Mouse (Mus musculus) midbrain, embryonic 13.5 days (tissue): ENCODE data around the gene Gm49416. TPM values are rescaled to one million over a fixed set of nuclear protein-coding genes. Genes with fewer than 3 reads are reported as not detected.
"Not testable (repeated sequence)": the region's sequence is repeated elsewhere in the genome, so short reads cannot be mapped to it uniquely, and the experiment has no call there.

ENCODE experiments used
- ATAC-seq: fragments of 200-750 bp; cut with Nextera tagmentation; 2 replicates; pipeline ENCODE4 v1.8.0; 2017; ENCODE audit warnings: mild to moderate bottlenecking, moderate TSS enrichment, moderate library complexity
- H3K27ac ChIP-seq: fragments of 300-500 bp; sonication (generic); 2 replicates; pipeline ENCODE4 v1.5.1; 2015; ENCODE audit warnings: inconsistent platforms, mild to moderate bottlenecking, moderate library complexity
- H3K27me3 ChIP-seq: fragments of 300-500 bp; sonication (generic); 2 replicates; pipeline ENCODE4 v1.6.1; 2015; ENCODE audit warnings: mild to moderate bottlenecking, inconsistent platforms
- H3K36me3 ChIP-seq: fragments of 300-500 bp; sonication (generic); 2 replicates; pipeline ENCODE4 v1.6.1; 2015; ENCODE audit warnings: mild to moderate bottlenecking, inconsistent platforms
- H3K4me1 ChIP-seq: fragments of 300-500 bp; sonication (generic); replicated peaks from 2 replicates; pipeline ENCODE4 v1.6.1; 2015; ENCODE audit warnings: inconsistent platforms
- H3K4me2 ChIP-seq: fragments of 300-500 bp; sonication (generic); replicated peaks from 2 replicates; pipeline ENCODE4 v1.6.1; 2015; ENCODE audit warnings: moderate library complexity, mild to moderate bottlenecking, inconsistent platforms
- H3K4me3 ChIP-seq: fragments of 300-500 bp; sonication (generic); replicated peaks from 2 replicates; pipeline ENCODE4 v1.5.1; 2015; ENCODE audit warnings: mild to moderate bottlenecking, inconsistent platforms
- H3K9ac ChIP-seq: fragments of 300-500 bp; sonication (generic); replicated peaks from 2 replicates; pipeline ENCODE4 v1.6.1; 2015; ENCODE audit warnings: mild to moderate bottlenecking, inconsistent platforms
- H3K9me3 ChIP-seq: fragments of 300-500 bp; sonication (generic); 2 replicates; pipeline ENCODE4 v1.6.1; 2016; ENCODE audit warnings: mild to moderate bottlenecking, inconsistent platforms
- WGBS: fragments of 180-500 bp; shearing (Covaris S2); methylation state at CpG from one replicate; pipeline ENCODE4 v1.1.7; 2015; 5-methylcytosine and 5-hydroxymethylcytosine counted together
- polyA plus RNA-seq: library from polyadenylated mRNA; unstranded; fragments of >200 nt; fragmentation: Nextera tagmentation; extraction: Ambion mirVana; gene quantifications from 2 replicates; pipeline ENCODE4 v1.2.1, GENCODE M21; 2015

The Gm49416 gene
- polyA plus RNA-seq, 1 experiment from 2014 or later, result not detected

- H3K27ac ChIP-seq, result no peak overlapping the region
- WGBS, result 84% methylated on average over 3 of the region's 3 CpGs
- no peaks in the 10 kb centered on the region for H3K27me3 ChIP-seq
- no peak for ATAC-seq
- H3K9me3 ChIP-seq, result no peaks in the 10 kb centered on the region
- no peaks in the 10 kb centered on the region for H3K4me1 ChIP-seq
- H3K9ac ChIP-seq, result no peak overlapping the region
- H3K4me2 ChIP-seq, result no peak overlapping the region
- H3K4me3 ChIP-seq, result no peak overlapping the region
- peaks cover 14% of the 10 kb centered on the region for H3K36me3 ChIP-seq
Observed at GRCm38 (mm10) chr19:8853117-8853516, 35.6 kb upstream of the Gm49416 start.

GRCm38 (mm10) chr19:8857689-8858088, 31.0 kb upstream of the Gm49416 start:
- Histone ChIP-seq H3K36me3 (no peaks in the 10 kb centered on the region), H3K27ac (no peak overlapping the region), H3K4me2 (no peak overlapping the region), H3K9me3 (no peaks in the 10 kb centered on the region), H3K4me3 (no peak overlapping the region), H3K27me3 (no peaks in the 10 kb centered on the region), H3K9ac (no peak overlapping the region), H3K4me1 (no peaks in the 10 kb centered on the region)
- WGBS, result 48% methylated on average over 4 of the region's 4 CpGs
- ATAC-seq, result no peak

- H3K9me3 ChIP-seq, result no peaks in the 10 kb centered on the region
- no peak overlapping the region for H3K27ac ChIP-seq
- H3K9ac ChIP-seq, result no peak overlapping the region
- ATAC-seq, result 0 out of 2 replicates have a peak, but pooled peaks have one; percentile 24
- no peak overlapping the region for H3K4me2 ChIP-seq
- H3K27me3 ChIP-seq, result no peaks in the 10 kb centered on the region
- no peaks in the 10 kb centered on the region for H3K4me1 ChIP-seq
- H3K36me3 ChIP-seq, result no peaks in the 10 kb centered on the region
- no peak overlapping the region for H3K4me3 ChIP-seq
- 21% methylated on average over 1 of the region's 1 CpGs for WGBS
Observed at GRCm38 (mm10) chr19:8859018-8859417, 29.7 kb upstream of the Gm49416 start.

DNA sequence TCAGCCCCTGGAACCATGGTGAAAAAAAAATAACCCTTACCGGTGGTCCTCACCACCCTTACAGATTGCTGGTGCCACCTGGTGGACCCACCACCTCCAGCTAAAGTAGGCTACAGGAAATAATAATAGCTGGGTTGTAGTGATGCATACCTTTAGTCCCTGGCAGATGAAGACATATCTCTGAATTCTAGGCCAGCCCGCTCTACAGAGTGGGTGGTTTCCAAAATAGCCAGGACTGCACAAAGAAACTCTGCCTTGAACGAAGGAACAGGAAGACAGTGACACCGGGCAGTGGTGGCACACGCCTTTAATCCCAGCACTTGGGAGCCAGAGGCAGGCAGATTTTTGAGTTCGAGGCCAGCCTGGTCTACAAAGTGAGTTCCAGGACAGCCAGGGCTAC, 24.5 kb upstream of the Gm49416 start:
- 84% methylated on average over 6 of the region's 6 CpGs for WGBS
- H3K36me3 ChIP-seq, result no peaks in the 10 kb centered on the region
- no peak overlapping the region for H3K4me3 ChIP-seq
- no peaks in the 10 kb centered on the region for H3K4me1 ChIP-seq
- H3K27me3 ChIP-seq, result no peaks in the 10 kb centered on the region
- no peak for ATAC-seq
- no peak overlapping the region for H3K4me2 ChIP-seq
- no peak overlapping the region for H3K27ac ChIP-seq
- no peaks in the 10 kb centered on the region for H3K9me3 ChIP-seq
- H3K9ac ChIP-seq, result no peak overlapping the region

GRCm38 (mm10) chr19:8870381-8870780, 18.3 kb upstream of the Gm49416 start:
- Histone ChIP-seq H3K36me3 (peaks cover 24% of the 10 kb centered on the region), H3K4me1 (peaks cover 13% of the 10 kb centered on the region), H3K4me2 (0 out of 2 replicates have a peak overlapping the region, but pooled peaks have one; percentile 86)
- not testable (repeated sequence) for H3K9me3 ChIP-seq, H3K4me3 ChIP-seq, H3K27ac ChIP-seq, ATAC-seq, H3K27me3 ChIP-seq, H3K9ac ChIP-seq
- WGBS, result 63% methylated on average over 3 of the region's 3 CpGs

DNA sequence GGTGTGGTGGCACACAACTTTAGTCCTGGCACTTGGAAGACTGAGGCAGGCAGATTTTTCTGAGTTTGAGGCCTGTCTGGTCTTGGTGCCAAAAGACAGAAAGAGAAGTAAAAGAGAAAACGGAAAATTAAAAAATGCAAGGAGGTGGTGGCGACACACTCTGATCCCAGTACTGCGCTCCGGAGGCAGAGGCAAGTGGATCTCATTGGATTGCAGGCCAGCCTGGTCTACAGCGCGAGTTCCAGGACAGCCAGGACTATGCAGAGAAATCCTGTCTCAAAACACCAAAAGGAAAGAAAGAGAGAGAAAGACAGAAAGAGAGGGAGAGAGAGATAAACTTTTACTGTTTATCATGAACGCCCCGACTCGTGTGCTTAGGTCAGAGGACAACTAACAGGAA, 17.9 kb upstream of the Gm49416 start:
- H3K9me3 ChIP-seq, result no peaks in the 10 kb centered on the region
- H3K27ac ChIP-seq, result peak overlapping the region; percentile 75
- ATAC-seq, result peak; percentile 61
- peaks cover 29% of the 10 kb centered on the region for H3K36me3 ChIP-seq
- peak overlapping the region; percentile 93 for H3K9ac ChIP-seq
- H3K4me2 ChIP-seq, result peak overlapping the region; percentile 86
- H3K4me1 ChIP-seq, result peaks cover 13% of the 10 kb centered on the region
- no peaks in the 10 kb centered on the region for H3K27me3 ChIP-seq
- peak overlapping the region; percentile 86 for H3K4me3 ChIP-seq
- 65% methylated on average over 9 of the region's 9 CpGs for WGBS

GRCm38 (mm10) chr19:8871267-8872186, 17.2 kb upstream of the Gm49416 start, which contains the start of gene Ubxn1:
Gene Ubxn1, plus strand, starts transcription at chr19:8871496.
- H3K4me1 ChIP-seq, result peaks cover 13% of the 10 kb centered on the region
- ATAC-seq, result peak; percentile 97
- under 1% methylated on average over 59 of the region's 59 CpGs for WGBS

DNA sequence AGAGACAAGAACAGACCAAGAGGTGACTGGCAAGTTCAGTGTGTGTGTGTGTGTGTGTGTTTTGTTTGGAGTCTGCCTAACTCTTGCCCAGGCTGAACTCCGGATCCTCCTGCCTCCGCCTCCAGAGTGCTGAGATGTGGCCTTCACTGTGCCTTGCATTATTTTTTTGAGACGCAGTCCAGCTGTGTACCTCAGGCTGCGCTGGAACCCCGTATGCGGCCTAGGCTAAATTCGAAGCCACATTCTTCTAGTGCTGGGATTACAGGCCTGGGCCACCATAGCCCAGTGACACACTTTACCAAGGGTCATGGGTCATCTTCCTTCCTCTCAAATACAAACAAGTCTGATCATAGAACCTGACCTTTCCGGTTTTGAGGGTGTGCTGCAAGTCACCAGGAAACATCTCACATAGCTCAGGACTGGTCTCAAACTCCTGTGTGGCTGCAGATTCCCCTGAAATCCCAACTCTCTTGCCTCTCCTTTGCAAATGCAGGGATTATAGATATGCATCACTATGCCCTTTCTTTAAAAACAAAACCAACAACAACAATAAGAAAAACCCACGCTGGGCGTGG, 16.4 kb upstream of the Gm49416 start:
- Histone ChIP-seq H3K4me3 (peak overlapping the region; percentile 86), H3K36me3 (peaks cover 44% of the 10 kb centered on the region), H3K9ac (peak overlapping the region; percentile 93), H3K27me3 (no peaks in the 10 kb centered on the region), H3K27ac (no peak overlapping the region), H3K9me3 (no peaks in the 10 kb centered on the region), H3K4me2 (peak overlapping the region; percentile 86), H3K4me1 (peaks cover 13% of the 10 kb centered on the region)
- WGBS, result 81% methylated on average over 10 of the region's 10 CpGs
- no peak for ATAC-seq

More at GRCm38 (mm10) chr19:8871267-8872186, 17.2 kb upstream of the Gm49416 start, which contains the start of gene Ubxn1:
- Histone ChIP-seq H3K36me3 (peaks cover 36% of the 10 kb centered on the region), H3K4me2 (peak within 1 kb of the TSS; percentile 86), H3K27ac (peak within 1 kb of the TSS; percentile 76), H3K27me3 (no peaks in the 10 kb centered on the region), H3K4me3 (peak within 1 kb of the TSS; percentile 86), H3K9me3 (no peaks in the 10 kb centered on the region), H3K9ac (peak within 1 kb of the TSS; percentile 93)

DNA sequence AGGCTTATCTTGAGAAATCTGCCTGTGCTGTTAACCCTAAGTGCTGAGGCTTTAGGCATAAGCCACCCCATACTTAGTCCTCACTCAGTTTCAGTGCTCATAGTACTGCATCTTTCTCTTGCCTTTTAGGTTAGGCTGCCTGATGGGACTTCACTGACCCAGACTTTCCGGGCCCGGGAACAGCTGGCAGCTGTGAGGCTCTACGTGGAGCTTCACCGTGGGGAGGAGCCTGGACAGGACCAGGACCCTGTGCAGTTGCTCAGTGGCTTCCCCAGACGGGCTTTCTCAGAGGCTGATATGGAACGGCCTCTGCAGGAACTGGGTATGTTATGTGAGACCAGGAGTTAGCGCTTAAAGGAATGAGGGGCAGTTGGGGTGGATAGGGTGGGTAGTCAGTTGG, 13.7 kb upstream of the Gm49416 start:
- 91% methylated on average over 7 of the region's 7 CpGs for WGBS
- H3K4me2 ChIP-seq, result no peak overlapping the region

GRCm38 (mm10) chr19:8880311-8881033, 8.3 kb upstream of the Gm49416 start, which contains the start of gene Uqcc3:
Gene Uqcc3, minus strand, starts transcription at chr19:8880923.
- Histone ChIP-seq H3K4me2 (peak within 1 kb of the TSS; percentile 86), H3K27ac (peak within 1 kb of the TSS; percentile 84), H3K9ac (peak within 1 kb of the TSS; percentile 87), H3K27me3 (no peaks in the 10 kb centered on the region), H3K36me3 (peaks cover 23% of the 10 kb centered on the region), H3K4me1 (peaks cover 15% of the 10 kb centered on the region), H3K4me3 (peak within 1 kb of the TSS; percentile 72), H3K9me3 (no peaks in the 10 kb centered on the region)
- ATAC-seq, result peak; percentile 98
- WGBS, result under 1% methylated on average over 42 of the region's 42 CpGs

More for the DNA sequence above, 13.7 kb upstream of the Gm49416 start:
- H3K27ac ChIP-seq, result no peak overlapping the region
- no peaks in the 10 kb centered on the region for H3K9me3 ChIP-seq
- peaks cover 49% of the 10 kb centered on the region for H3K36me3 ChIP-seq
- ATAC-seq, result no peak
- H3K4me3 ChIP-seq, result no peak overlapping the region
- peaks cover 23% of the 10 kb centered on the region for H3K4me1 ChIP-seq
- H3K27me3 ChIP-seq, result no peaks in the 10 kb centered on the region
- H3K9ac ChIP-seq, result no peak overlapping the region

DNA sequence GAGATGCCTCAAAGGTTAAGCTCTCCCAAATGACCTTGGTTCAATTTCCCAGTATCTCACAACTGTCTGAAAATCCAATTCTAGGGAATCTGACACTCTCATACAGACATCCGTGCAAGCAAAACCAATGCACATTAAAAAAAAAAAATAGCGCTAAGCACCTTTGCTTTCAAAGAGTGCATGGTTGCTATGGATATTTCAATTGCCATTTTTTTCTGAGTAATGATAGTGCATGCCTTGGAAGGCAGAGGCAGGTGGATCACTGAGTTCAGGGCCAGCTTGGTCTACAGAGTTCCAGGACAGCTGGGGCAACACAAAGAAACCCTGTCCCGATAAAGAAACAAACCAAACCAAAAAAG, 7.7 kb upstream of the Gm49416 start:
- peak overlapping the region; percentile 87 for H3K9ac ChIP-seq
- no peaks in the 10 kb centered on the region for H3K27me3 ChIP-seq
- peaks cover 18% of the 10 kb centered on the region for H3K36me3 ChIP-seq
- peaks cover 15% of the 10 kb centered on the region for H3K4me1 ChIP-seq
- ATAC-seq, result peak; percentile 16; the same call in 1 of the 2 replicates
- H3K4me3 ChIP-seq, result peak overlapping the region; percentile 72
- H3K4me2 ChIP-seq, result peak overlapping the region; percentile 86
- H3K27ac ChIP-seq, result peak overlapping the region; percentile 84
- WGBS, result 16% methylated on average over 3 of the region's 3 CpGs
- H3K9me3 ChIP-seq, result no peaks in the 10 kb centered on the region
